Mouse (Mus musculus) forebrain, embryonic 12.5 days (tissue): ENCODE data around the gene Lin54. TPM values are rescaled to one million over a fixed set of nuclear protein-coding genes. Genes with fewer than 3 reads are reported as not detected.
A peak's percentile ranks its signal among the peaks of the same experiment; 100 is the strongest.

Experiments
- ATAC-seq: fragments of 200-750 bp; cut with Nextera tagmentation; 2 replicates; pipeline ENCODE4 v1.8.0; 2017; ENCODE audit warnings: moderate TSS enrichment; ENCODE audit not compliant: low FRiP score
- H3K27ac ChIP-seq: fragments of 300-500 bp; sonication (generic); 2 replicates; pipeline ENCODE4 v1.5.1; 2016; ENCODE audit warnings: mild to moderate bottlenecking
- H3K27me3 ChIP-seq: fragments of 300-500 bp; sonication (generic); 2 replicates; pipeline ENCODE4 v1.6.1; 2016; ENCODE audit warnings: mild to moderate bottlenecking
- H3K36me3 ChIP-seq: fragments of 300-500 bp; sonication (generic); replicated peaks from 2 replicates; pipeline ENCODE4 v1.6.1; 2016; ENCODE audit warnings: mild to moderate bottlenecking
- H3K4me1 ChIP-seq: fragments of 300-500 bp; sonication (generic); 2 replicates; pipeline ENCODE4 v1.6.1; 2016
- H3K4me2 ChIP-seq: fragments of 300-500 bp; sonication (generic); 2 replicates; pipeline ENCODE4 v1.6.1; 2016; ENCODE audit warnings: mild to moderate bottlenecking, moderate library complexity
- H3K4me3 ChIP-seq: fragments of 300-500 bp; sonication (generic); replicated peaks from 2 replicates; pipeline ENCODE4 v1.5.1; 2016; ENCODE audit warnings: mild to moderate bottlenecking
- H3K9ac ChIP-seq: fragments of 300-500 bp; sonication (generic); 2 replicates; pipeline ENCODE4 v1.6.1; 2016; ENCODE audit warnings: mild to moderate bottlenecking
- H3K9me3 ChIP-seq: fragments of 300-500 bp; sonication (generic); 2 replicates; pipeline ENCODE4 v1.6.1; 2016
- WGBS: fragments of 180-500 bp; shearing (Covaris S2); methylation state at CpG from one replicate; pipeline ENCODE4 v1.1.7; 2016; 5-methylcytosine and 5-hydroxymethylcytosine counted together
- polyA plus RNA-seq: library from polyadenylated mRNA; unstranded; fragments of >200 nt; fragmentation: Nextera tagmentation; extraction: Ambion mirVana; gene quantifications from 2 replicates; pipeline ENCODE4 v1.2.1, GENCODE M21; 2016

Lin54 gene
- polyA plus RNA-seq, 1 experiment from 2014 or later = 17.6 TPM

- under 1% methylated on average over 64 of the region's 64 CpGs for WGBS
- Histone ChIP-seq H3K27me3 (0 out of 2 replicates have a peak, but pooled peaks cover 5% of the 10 kb centered on the region), H3K36me3 (no peaks in the 10 kb centered on the region; the same call in 1 of the 2 replicates)
Measured at GRCm38 (mm10) chr5:100518049-100519026, 17.9 kb upstream of the Lin54 start, which contains the start of gene Cops4. Gene Cops4 (plus strand): TSS chr5:100518309.

GRCm38 (mm10) chr5:100512576-100512975 lies 12.1 kb upstream of the Lin54 start:
- Histone ChIP-seq H3K27ac (no peak overlapping the region), H3K4me3 (no peak overlapping the region), H3K4me1 (peaks cover 1% of the 10 kb centered on the region), H3K9ac (no peak overlapping the region), H3K4me2 (no peak overlapping the region), H3K36me3 (no peaks in the 10 kb centered on the region), H3K27me3 (0 out of 2 replicates have a peak, but pooled peaks cover 5% of the 10 kb centered on the region), H3K9me3 (no peaks in the 10 kb centered on the region)
- ATAC-seq = no peak

More at GRCm38 (mm10) chr5:100518049-100519026, 17.9 kb upstream of the Lin54 start, which contains the start of gene Cops4:
- peak within 1 kb of the TSS; percentile 88 for H3K4me3 ChIP-seq
- H3K9me3 ChIP-seq = no peaks in the 10 kb centered on the region
- H3K4me1 ChIP-seq = peaks cover 18% of the 10 kb centered on the region
- H3K27ac ChIP-seq = peak within 1 kb of the TSS; percentile 74
- peak within 1 kb of the TSS; percentile 64 for H3K4me2 ChIP-seq
- peak; percentile 100 for ATAC-seq
- peak within 1 kb of the TSS; percentile 85 for H3K9ac ChIP-seq

- H3K9ac ChIP-seq = no peak overlapping the region
- no peak for ATAC-seq
- no peaks in the 10 kb centered on the region for H3K27me3 ChIP-seq
- no peaks in the 10 kb centered on the region for H3K9me3 ChIP-seq
- H3K4me3 ChIP-seq = no peak overlapping the region
- no peaks in the 10 kb centered on the region for H3K4me1 ChIP-seq
- H3K36me3 ChIP-seq = no peaks in the 10 kb centered on the region
- 80% methylated on average over 11 of the region's 11 CpGs for WGBS
- H3K4me2 ChIP-seq = no peak overlapping the region
- no peak overlapping the region for H3K27ac ChIP-seq
Measured at GRCm38 (mm10) chr5:100509247-100509646, 8.8 kb upstream of the Lin54 start.

DNA sequence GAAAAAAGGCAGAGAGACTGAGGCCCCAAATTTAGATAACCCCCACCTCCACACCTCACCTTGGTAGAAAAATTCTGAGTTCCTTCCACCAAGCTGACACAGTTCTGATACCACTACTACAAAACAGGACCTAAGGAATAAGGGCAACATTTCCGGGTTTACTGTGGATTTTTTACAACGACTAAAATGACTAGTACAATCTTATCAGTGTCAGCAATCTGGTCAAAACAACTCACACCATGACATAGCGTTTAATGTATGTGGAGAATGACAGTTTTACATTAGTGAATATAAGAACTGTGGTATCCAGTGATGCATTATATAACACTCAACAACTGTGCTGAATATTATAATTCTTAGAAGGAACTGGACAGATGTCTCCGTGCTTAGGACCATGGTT lies 828 bp upstream of the Lin54 start:
- Histone ChIP-seq H3K27me3 (no peaks in the 10 kb centered on the region), H3K36me3 (no peaks in the 10 kb centered on the region), H3K4me3 (no peak overlapping the region), H3K9me3 (no peaks in the 10 kb centered on the region), H3K9ac (no peak overlapping the region), H3K27ac (no peak overlapping the region), H3K4me1 (peaks cover 21% of the 10 kb centered on the region), H3K4me2 (peak overlapping the region; percentile 54; the same call in 1 of the 2 replicates)
- WGBS = 86% methylated on average over 4 of the region's 4 CpGs
- 0 out of 2 replicates have a peak, but pooled peaks have one; percentile 9 for ATAC-seq

DNA sequence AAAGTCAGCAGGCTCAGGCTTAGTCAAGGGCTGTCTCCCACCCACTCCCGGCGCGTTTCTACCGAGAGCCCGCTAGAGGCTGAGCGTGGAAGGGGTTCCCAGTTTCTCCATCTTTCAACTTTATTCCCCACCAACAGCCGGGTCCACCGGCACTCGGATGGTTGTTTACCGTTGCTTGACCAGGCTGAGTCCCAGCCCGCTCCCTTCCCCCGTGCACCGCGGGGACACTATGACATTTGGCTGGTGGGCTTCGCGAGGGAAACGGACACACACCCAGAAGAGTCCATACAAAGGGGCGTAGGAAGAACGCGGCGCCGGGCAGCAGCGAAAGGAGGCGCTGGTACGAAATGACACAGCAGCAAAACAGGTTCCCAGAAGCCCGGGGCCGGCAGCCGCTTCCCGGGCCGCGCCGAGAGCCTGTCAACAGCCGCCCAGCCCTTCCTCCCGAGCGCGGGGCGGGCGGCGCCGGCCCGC lies 571 bp downstream of the Lin54 start:
- WGBS = 0% methylated on average over 30 of the region's 41 CpGs
- ATAC-seq = 0 out of 2 replicates have a peak, but pooled peaks have one; percentile 1
- peak overlapping the region; percentile 65 for H3K9ac ChIP-seq

DNA sequence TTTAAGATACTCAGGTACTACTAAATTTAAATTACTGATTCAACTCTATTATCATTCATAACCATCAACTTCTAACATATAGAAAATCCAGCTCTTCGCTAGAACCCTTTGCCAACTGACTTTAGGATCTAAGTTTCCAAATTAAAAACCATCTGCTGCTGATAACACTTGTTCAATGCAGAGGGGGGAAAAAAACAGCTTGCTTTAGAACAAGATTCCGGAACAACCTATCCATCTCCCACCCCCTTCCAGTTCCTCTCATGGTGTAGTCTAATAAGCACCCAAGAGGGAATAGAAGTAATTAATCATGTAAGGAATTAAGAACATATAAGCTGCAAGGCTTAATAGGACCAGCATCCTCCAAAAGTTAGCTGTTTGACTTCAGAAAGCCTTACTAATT lies 1.2 kb downstream of the Lin54 start:
- Histone ChIP-seq H3K27me3 (no peaks in the 10 kb centered on the region), H3K9me3 (no peaks in the 10 kb centered on the region), H3K4me2 (peak overlapping the region; percentile 88), H3K4me1 (peaks cover 21% of the 10 kb centered on the region), H3K9ac (peak overlapping the region; percentile 65), H3K27ac (no peak overlapping the region), H3K4me3 (peak overlapping the region; percentile 73), H3K36me3 (no peaks in the 10 kb centered on the region)
- 19% methylated on average over 2 of the region's 2 CpGs for WGBS
- no peak for ATAC-seq

More for the DNA sequence above, 571 bp downstream of the Lin54 start:
- no peaks in the 10 kb centered on the region for H3K9me3 ChIP-seq
- peak overlapping the region; percentile 82 for H3K27ac ChIP-seq
- peak overlapping the region; percentile 73 for H3K4me3 ChIP-seq
- peak overlapping the region; percentile 88 for H3K4me2 ChIP-seq
- peaks cover 21% of the 10 kb centered on the region for H3K4me1 ChIP-seq
- H3K27me3 ChIP-seq = no peaks in the 10 kb centered on the region
- H3K36me3 ChIP-seq = no peaks in the 10 kb centered on the region

DNA sequence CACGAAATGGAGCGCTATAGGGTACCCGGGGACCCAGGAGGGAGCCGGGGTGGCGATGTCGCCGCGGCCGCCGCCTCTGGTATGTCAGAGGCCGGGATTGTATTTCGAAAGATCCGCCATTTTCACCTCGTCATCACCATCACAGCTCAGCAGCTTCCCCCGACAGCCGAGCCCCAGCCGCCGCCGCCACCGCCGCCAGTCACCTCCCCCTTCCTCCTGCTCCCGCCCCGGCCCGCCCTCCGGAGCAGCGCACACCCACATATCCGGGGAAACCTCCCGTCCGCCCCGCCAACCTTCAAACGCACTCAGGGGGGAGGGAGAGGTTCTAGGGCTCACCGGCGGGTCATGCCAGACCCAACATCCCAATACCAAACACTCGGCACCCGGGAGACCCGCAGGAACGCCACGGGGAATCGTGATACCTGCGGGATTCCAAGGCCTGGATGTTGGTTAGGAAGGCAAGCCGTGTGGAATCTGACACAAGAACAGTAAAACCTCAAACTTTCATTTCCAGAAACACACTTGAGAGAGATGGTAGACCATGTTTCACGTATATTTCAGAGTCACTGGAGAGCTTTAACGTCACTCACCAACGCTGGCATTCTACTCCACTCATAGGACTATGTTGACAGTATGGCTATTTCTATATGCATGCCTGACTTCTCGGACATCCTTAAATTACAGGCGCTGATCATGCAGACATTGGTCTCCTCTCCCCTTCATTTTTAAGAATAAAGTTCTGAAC lies 1.8 kb downstream of the Lin54 start:
- peaks cover 21% of the 10 kb centered on the region for H3K4me1 ChIP-seq
- peak overlapping the region; percentile 73 for H3K4me3 ChIP-seq
- H3K9ac ChIP-seq = peak overlapping the region; percentile 81
- 1% methylated on average over 43 of the region's 46 CpGs for WGBS
- peak overlapping the region; percentile 57 for H3K27ac ChIP-seq
- no peaks in the 10 kb centered on the region for H3K9me3 ChIP-seq
- no peaks in the 10 kb centered on the region for H3K27me3 ChIP-seq
- H3K36me3 ChIP-seq = no peaks in the 10 kb centered on the region
- H3K4me2 ChIP-seq = peak overlapping the region; percentile 88
- ATAC-seq = peak; percentile 72

DNA sequence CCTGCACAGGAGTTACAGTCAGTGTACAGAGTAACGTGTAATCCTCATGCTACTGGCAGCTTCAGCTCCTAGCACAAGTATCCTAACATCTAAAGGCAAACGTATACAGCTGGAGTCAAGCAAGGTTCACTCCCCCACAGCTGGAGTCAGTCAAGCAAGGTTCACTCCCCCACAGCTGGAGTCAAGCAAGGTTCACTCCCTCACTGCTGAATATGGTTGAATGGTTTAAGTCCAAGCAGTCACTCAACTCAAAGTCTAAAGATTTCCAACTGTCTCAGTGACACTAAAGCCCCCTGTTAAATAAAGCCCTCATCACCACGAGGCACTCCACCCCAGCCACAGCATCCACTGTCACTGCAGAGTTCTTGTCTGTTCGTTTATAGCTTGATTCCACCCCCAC lies 8.7 kb downstream of the Lin54 start:
- Histone ChIP-seq H3K27me3 (no peaks in the 10 kb centered on the region), H3K27ac (no peak overlapping the region), H3K36me3 (no peaks in the 10 kb centered on the region), H3K9ac (no peak overlapping the region), H3K4me1 (no peaks in the 10 kb centered on the region), H3K4me2 (no peak overlapping the region), H3K9me3 (no peaks in the 10 kb centered on the region), H3K4me3 (no peak overlapping the region)
- ATAC-seq = no peak
- WGBS = 56% methylated on average over 4 of the region's 4 CpGs

DNA sequence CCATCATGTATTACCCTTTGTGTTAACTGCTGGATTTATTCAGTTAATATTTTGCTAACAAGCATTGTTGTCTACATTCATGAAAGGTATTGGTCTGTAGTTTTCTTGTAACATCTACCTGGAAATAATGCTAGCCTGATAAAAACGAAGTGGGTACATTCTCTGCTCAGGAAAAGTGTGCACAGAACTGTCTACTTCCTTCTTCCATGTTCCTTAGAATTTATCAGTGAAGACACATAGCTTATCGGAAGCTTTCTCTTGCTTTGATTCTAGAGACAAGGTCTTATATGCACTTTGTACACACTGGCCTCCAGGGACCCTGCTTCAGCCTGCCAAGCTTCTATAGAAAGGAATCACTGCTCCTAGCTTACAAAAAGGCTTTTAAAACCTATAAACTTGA lies 11.1 kb downstream of the Lin54 start:
- Histone ChIP-seq H3K4me3 (no peak overlapping the region), H3K36me3 (peaks cover 10% of the 10 kb centered on the region), H3K27me3 (no peaks in the 10 kb centered on the region), H3K27ac (no peak overlapping the region), H3K9me3 (no peaks in the 10 kb centered on the region), H3K9ac (no peak overlapping the region), H3K4me2 (no peak overlapping the region), H3K4me1 (no peaks in the 10 kb centered on the region)
- no peak for ATAC-seq
- 89% methylated on average over 2 of the region's 2 CpGs for WGBS

DNA sequence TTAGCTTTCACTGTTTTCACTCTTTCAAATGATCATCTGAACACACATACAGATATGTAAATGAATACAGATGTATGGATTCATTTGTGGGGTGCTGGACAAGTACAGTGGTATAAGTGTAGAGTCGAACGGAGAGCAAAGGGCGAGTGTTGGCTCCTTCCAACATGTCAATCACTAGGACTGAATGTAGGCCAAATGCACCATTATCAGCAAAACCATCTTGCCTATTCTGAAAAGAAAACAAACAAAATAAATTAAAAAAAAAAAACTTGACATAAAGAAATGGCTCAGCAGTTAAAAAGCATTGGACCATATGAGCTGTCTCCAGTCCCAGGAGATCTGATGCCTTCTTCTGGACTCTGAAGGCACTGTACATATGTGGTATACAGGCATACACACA lies 12.2 kb downstream of the Lin54 start:
- no peaks in the 10 kb centered on the region for H3K9me3 ChIP-seq
- ATAC-seq = no peak
- H3K4me2 ChIP-seq = no peak overlapping the region
- no peak overlapping the region for H3K27ac ChIP-seq
- no peaks in the 10 kb centered on the region for H3K4me1 ChIP-seq
- peaks cover 16% of the 10 kb centered on the region for H3K36me3 ChIP-seq
- H3K9ac ChIP-seq = no peak overlapping the region
- no peaks in the 10 kb centered on the region for H3K27me3 ChIP-seq
- H3K4me3 ChIP-seq = no peak overlapping the region
- WGBS = 98% methylated on average over 3 of the region's 3 CpGs

GRCm38 (mm10) chr5:100487120-100487519 lies 13.3 kb downstream of the Lin54 start:
- no peak overlapping the region for H3K4me3 ChIP-seq
- 89% methylated on average over 2 of the region's 2 CpGs for WGBS

DNA sequence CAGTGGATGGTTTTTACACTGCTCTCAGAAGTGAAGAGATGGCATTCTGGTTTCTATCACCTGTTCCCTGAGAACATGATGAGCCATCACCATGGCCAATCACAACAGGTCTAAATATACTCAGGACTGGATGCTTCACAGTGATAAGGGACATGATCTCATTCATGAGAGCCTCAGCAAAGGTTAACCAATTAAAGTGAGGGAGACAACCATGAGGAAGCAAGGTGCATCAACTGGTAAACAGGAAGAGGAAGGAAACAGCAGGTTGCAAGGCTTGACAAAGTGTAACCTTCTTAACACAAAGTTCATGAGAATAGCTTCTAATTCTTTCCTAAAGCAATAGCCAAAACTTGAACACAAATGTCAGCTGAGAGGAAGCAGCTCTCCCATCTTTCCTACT lies 16.9 kb downstream of the Lin54 start:
- Histone ChIP-seq H3K36me3 (peaks cover 24% of the 10 kb centered on the region), H3K4me1 (no peaks in the 10 kb centered on the region), H3K4me2 (no peak overlapping the region), H3K9ac (no peak overlapping the region), H3K27me3 (no peaks in the 10 kb centered on the region), H3K9me3 (no peaks in the 10 kb centered on the region), H3K27ac (no peak overlapping the region), H3K4me3 (no peak overlapping the region)
- ATAC-seq = no peak

More at GRCm38 (mm10) chr5:100487120-100487519, 13.3 kb downstream of the Lin54 start:
- Histone ChIP-seq H3K36me3 (peaks cover 16% of the 10 kb centered on the region), H3K9me3 (no peaks in the 10 kb centered on the region), H3K4me2 (no peak overlapping the region), H3K9ac (no peak overlapping the region), H3K4me1 (no peaks in the 10 kb centered on the region), H3K27ac (no peak overlapping the region), H3K27me3 (no peaks in the 10 kb centered on the region)
- ATAC-seq = no peak
